Mouse (Mus musculus): ENCODE data around the gene Adnp.

Gene Adnp

GRCm38 (mm10) chr2:168156361-168156760 is 50.6 kb downstream of the Adnp start:
- no peak for DNase-seq

- DNase-seq: no peak
Observed at GRCm38 (mm10) chr2:168155666-168156065, 51.2 kb downstream of the Adnp start.

GRCm38 (mm10) chr2:168154090-168154881 is 52.6 kb downstream of the Adnp start:
- peak; percentile 23 to 55 for DNase-seq

- DNase-seq: no peak
Observed at GRCm38 (mm10) chr2:168149241-168149640, 57.7 kb downstream of the Adnp start.

GRCm38 (mm10) chr2:168147722-168148432 is 59.0 kb downstream of the Adnp start:
- no peak for DNase-seq

- DNase-seq: no peak
Observed at GRCm38 (mm10) chr2:168145437-168145836, 61.5 kb downstream of the Adnp start.

- no peak for DNase-seq
Observed at GRCm38 (mm10) chr2:168143794-168144193, 63.1 kb downstream of the Adnp start.

- DNase-seq: no peak
Observed at GRCm38 (mm10) chr2:168137161-168137560, 69.8 kb downstream of the Adnp start.
